Mouse (Mus musculus): ENCODE measurements around the gene Numbl.

- no peak for TF ChIP-seq POLR2A (IDR thresholded peaks at IDR 0.05; ENCODE audit: insufficient read length, low read depth)
- TF ChIP-seq POLR2AphosphoS2 (IDR thresholded peaks at IDR 0.05; ENCODE audit: insufficient read length, low read depth): no peak
- no peak for TF ChIP-seq MYOG (IDR thresholded peaks at IDR 0.05; ENCODE audit: control insufficient read depth in 1 of 3, insufficient read depth in 1 of 3, insufficient read length in 2 of 3, low read depth in 2 of 3)
- TF ChIP-seq REST (IDR thresholded peaks at IDR 0.05; ENCODE audit: insufficient read depth, insufficient read length): no peak
- no peak for TF ChIP-seq USF1 (IDR thresholded peaks at IDR 0.05; ENCODE audit: low read depth)
- TF ChIP-seq MYOD1 (IDR thresholded peaks at IDR 0.05; ENCODE audit: control insufficient read depth in 1 of 3, insufficient read length in 2 of 3, low read depth in 2 of 3): no peak
- no peak for TF ChIP-seq TCF12 (IDR thresholded peaks at IDR 0.05; ENCODE audit: insufficient read depth, poor library complexity, severe bottlenecking)
- no peak for TF ChIP-seq E2F4 (IDR thresholded peaks at IDR 0.05; ENCODE audit: insufficient read depth)
- no peak for TF ChIP-seq CEBPB (IDR thresholded peaks at IDR 0.05; ENCODE audit: insufficient read depth, poor library complexity, severe bottlenecking)
Measured at GRCm38 (mm10) chr7:27326101-27326880, 68.1 kb downstream of the Numbl start.
